Mouse (Mus musculus): ENCODE results near the gene Tas2r143. TPM values are rescaled to one million over a fixed set of nuclear protein-coding genes. Genes with fewer than 3 reads are reported as not detected.

Tas2r143 gene
- polyA plus RNA-seq, 1 experiment = 0.29 TPM

GRCm38 (mm10) chr6:42419443-42419842 is 19.4 kb downstream of the Tas2r143 start:
- no peak for DNase-seq (ENCODE audit: low read depth)
- TF ChIP-seq POLR2A (IDR thresholded peaks at IDR 0.05; ENCODE audit: borderline replicate concordance, extremely low read depth, insufficient read depth, insufficient read length, poor library complexity, severe bottlenecking) (no peak), CTCF (IDR thresholded peaks at IDR 0.05; ENCODE audit: borderline replicate concordance, extremely low read depth, insufficient read depth, insufficient read length) (no peak)

- TF ChIP-seq POLR2A (IDR thresholded peaks at IDR 0.05; ENCODE audit: borderline replicate concordance, extremely low read depth, insufficient read depth, insufficient read length, poor library complexity, severe bottlenecking) (no peak), CTCF (IDR thresholded peaks at IDR 0.05; ENCODE audit: borderline replicate concordance, extremely low read depth, insufficient read depth, insufficient read length) (no peak)
- no peak for DNase-seq (ENCODE audit: low read depth)
These were observed 21.4 kb downstream of the Tas2r143 start for GRCm38 (mm10) chr6:42421439-42421838.

GRCm38 (mm10) chr6:42424472-42424871 is 24.4 kb downstream of the Tas2r143 start:
- TF ChIP-seq CTCF (IDR thresholded peaks at IDR 0.05; ENCODE audit: borderline replicate concordance, extremely low read depth, insufficient read depth, insufficient read length) (no peak), POLR2A (IDR thresholded peaks at IDR 0.05; ENCODE audit: borderline replicate concordance, extremely low read depth, insufficient read depth, insufficient read length, poor library complexity, severe bottlenecking) (no peak)
- no peak for DNase-seq (ENCODE audit: low read depth)

- TF ChIP-seq POLR2A (IDR thresholded peaks at IDR 0.05; ENCODE audit: borderline replicate concordance, extremely low read depth, insufficient read depth, insufficient read length, poor library complexity, severe bottlenecking) = no peak
- no peak for TF ChIP-seq CTCF (IDR thresholded peaks at IDR 0.05; ENCODE audit: borderline replicate concordance, extremely low read depth, insufficient read depth, insufficient read length)
- DNase-seq (ENCODE audit: low read depth) = no peak
These were observed 26.3 kb downstream of the Tas2r143 start for GRCm38 (mm10) chr6:42426337-42426736.

DNA sequence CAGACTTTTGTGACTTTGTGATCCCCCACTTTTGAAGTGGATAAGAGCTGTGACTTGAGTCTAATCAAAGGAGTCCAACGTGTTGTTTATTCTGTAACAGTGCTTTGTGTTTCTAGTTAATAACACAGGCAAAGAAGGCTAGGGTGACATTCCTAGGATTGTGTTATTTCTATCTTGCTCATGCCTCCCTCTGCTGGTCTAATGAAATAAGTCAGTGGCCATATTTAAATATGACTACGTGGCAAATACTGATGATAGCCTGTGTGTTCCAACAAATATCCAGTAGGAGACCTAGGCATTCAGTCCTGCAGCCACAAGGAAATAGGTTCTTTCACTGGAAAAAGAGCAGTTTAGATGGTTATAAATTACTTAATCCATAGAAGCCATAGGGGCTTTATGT is 33.5 kb downstream of the Tas2r143 start:
- DNase-seq (ENCODE audit: low read depth) = no peak
- TF ChIP-seq CTCF (IDR thresholded peaks at IDR 0.05; ENCODE audit: borderline replicate concordance, extremely low read depth, insufficient read depth, insufficient read length) (no peak), POLR2A (IDR thresholded peaks at IDR 0.05; ENCODE audit: borderline replicate concordance, extremely low read depth, insufficient read depth, insufficient read length, poor library complexity, severe bottlenecking) (no peak)

- no peak for TF ChIP-seq POLR2A (IDR thresholded peaks at IDR 0.05; ENCODE audit: borderline replicate concordance, extremely low read depth, insufficient read depth, insufficient read length, poor library complexity, severe bottlenecking)
- TF ChIP-seq CTCF (IDR thresholded peaks at IDR 0.05; ENCODE audit: borderline replicate concordance, extremely low read depth, insufficient read depth, insufficient read length) = no peak
- DNase-seq (ENCODE audit: low read depth) = no peak
These were observed 34.4 kb downstream of the Tas2r143 start, which contains the start of gene Tas2r126 for GRCm38 (mm10) chr6:42434446-42434845. Gene Tas2r126 (plus strand): TSS chr6:42434535.

- TF ChIP-seq POLR2A (IDR thresholded peaks at IDR 0.05; ENCODE audit: borderline replicate concordance, extremely low read depth, insufficient read depth, insufficient read length, poor library complexity, severe bottlenecking) = no peak
- no peak for TF ChIP-seq CTCF (IDR thresholded peaks at IDR 0.05; ENCODE audit: borderline replicate concordance, extremely low read depth, insufficient read depth, insufficient read length)
- DNase-seq (ENCODE audit: low read depth) = no peak
These were observed 35.5 kb downstream of the Tas2r143 start for GRCm38 (mm10) chr6:42435490-42435889.

DNA sequence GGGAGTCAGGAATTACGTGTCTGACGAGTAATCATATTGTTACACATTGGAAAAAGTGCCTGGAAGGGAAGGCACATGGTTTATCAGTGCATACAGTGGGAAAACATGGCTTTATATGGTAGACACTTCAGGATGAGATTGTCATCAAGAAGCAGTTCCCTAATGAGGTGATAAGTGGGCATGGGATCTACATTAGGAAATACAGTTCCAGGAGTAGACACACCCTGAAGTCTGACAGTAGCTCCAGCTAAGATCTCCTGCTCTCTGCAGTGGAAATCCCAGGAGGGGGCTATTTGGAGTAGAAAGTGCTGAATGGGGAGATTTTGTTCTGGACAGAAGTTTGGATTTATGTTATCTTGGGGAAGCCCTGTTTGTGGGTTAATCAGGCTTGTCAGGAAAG is 41.4 kb downstream of the Tas2r143 start:
- DNase-seq (ENCODE audit: low read depth) = no peak
- no peak for TF ChIP-seq CTCF (IDR thresholded peaks at IDR 0.05; ENCODE audit: borderline replicate concordance, extremely low read depth, insufficient read depth, insufficient read length)
- TF ChIP-seq POLR2A (IDR thresholded peaks at IDR 0.05; ENCODE audit: borderline replicate concordance, extremely low read depth, insufficient read depth, insufficient read length, poor library complexity, severe bottlenecking) = no peak

GRCm38 (mm10) chr6:42444491-42444890 is 44.5 kb downstream of the Tas2r143 start:
- DNase-seq (ENCODE audit: low read depth) = no peak
- TF ChIP-seq CTCF (IDR thresholded peaks at IDR 0.05; ENCODE audit: borderline replicate concordance, extremely low read depth, insufficient read depth, insufficient read length) = no peak
- TF ChIP-seq POLR2A (IDR thresholded peaks at IDR 0.05; ENCODE audit: borderline replicate concordance, extremely low read depth, insufficient read depth, insufficient read length, poor library complexity, severe bottlenecking) = no peak

GRCm38 (mm10) chr6:42447381-42447780 is 47.3 kb downstream of the Tas2r143 start:
- TF ChIP-seq CTCF (IDR thresholded peaks at IDR 0.05; ENCODE audit: borderline replicate concordance, extremely low read depth, insufficient read depth, insufficient read length) (no peak), POLR2A (IDR thresholded peaks at IDR 0.05; ENCODE audit: borderline replicate concordance, extremely low read depth, insufficient read depth, insufficient read length, poor library complexity, severe bottlenecking) (no peak)

More at GRCm38 (mm10) chr6:42447381-42447780, 47.3 kb downstream of the Tas2r143 start:
- no peak for DNase-seq (ENCODE audit: low read depth)

Other genes with a start within 250 kb of the Tas2r143 start
- gene Tas2r144, start 184.9 kb upstream of the Tas2r143 start, polyA plus RNA-seq (2012; rRNA removed) = not detected in 2 replicates
- gene Gstk1, start 154.3 kb upstream of the Tas2r143 start, polyA plus RNA-seq (2012; rRNA removed) = 6.7 and 7.1 TPM in 2 replicates
- gene Tmem139, start 138.3 kb upstream of the Tas2r143 start, polyA plus RNA-seq (2012; rRNA removed) = 0.14 TPM in 1 of 2 replicates, not detected in the other
- 76.1 and 101 TPM in 2 replicates for gene Casp2, start 135.3 kb upstream of the Tas2r143 start, polyA plus RNA-seq (2012; rRNA removed)
- 11.0 and 12.0 TPM in 2 replicates for gene Clcn1, start 113.6 kb upstream of the Tas2r143 start, polyA plus RNA-seq (2012; rRNA removed)
- 30.9 and 37.9 TPM in 2 replicates for gene Fam131b, start 75.6 kb upstream of the Tas2r143 start, polyA plus RNA-seq (2012; rRNA removed)
- gene Zyx, start 50.6 kb upstream of the Tas2r143 start, polyA plus RNA-seq (2012; rRNA removed) = 59.5 and 76.3 TPM in 2 replicates
- 1.2 and 1.3 TPM in 2 replicates for gene Epha1, start 27.0 kb upstream of the Tas2r143 start, polyA plus RNA-seq (2012; rRNA removed)
- gene Tas2r135, start 5.2 kb downstream of the Tas2r143 start, polyA plus RNA-seq (2012; rRNA removed) = 0.07 TPM in 1 of 2 replicates, not detected in the other
- 0.10 TPM in 1 of 2 replicates, not detected in the other for gene Tas2r126, start 34.3 kb downstream of the Tas2r143 start, polyA plus RNA-seq (2012; rRNA removed)
- not detected in 2 replicates for gene Olfr458, start 65.0 kb downstream of the Tas2r143 start, polyA plus RNA-seq (2012; rRNA removed)
- gene Olfr457, start 76.1 kb downstream of the Tas2r143 start, polyA plus RNA-seq (2012; rRNA removed) = not detected in 2 replicates
- gene Olfr456, start 87.0 kb downstream of the Tas2r143 start, polyA plus RNA-seq (2012; rRNA removed) = not detected in 2 replicates
- not detected in 2 replicates for gene Olfr455, start 147.3 kb downstream of the Tas2r143 start, polyA plus RNA-seq (2012; rRNA removed)
- not detected in 2 replicates for gene Tcaf3, start 197.5 kb downstream of the Tas2r143 start, polyA plus RNA-seq (2012; rRNA removed)
- 0.79 and 1.6 TPM in 2 replicates for gene Tcaf2, start 245.0 kb downstream of the Tas2r143 start, polyA plus RNA-seq (2012; rRNA removed)

Data from brain, embryonic 14.5 days (tissue).